10 mouse cellular contexts compared by ENCODE assay signal in genomic region chr11:63125832-63126456, GRCm38 (mm10). TPM values are rescaled to one million over a fixed set of nuclear protein-coding genes. Genes with fewer than 3 reads are reported as not detected.
A peak's percentile ranks its signal among the peaks of the same experiment; 100 is the strongest.
DNase-seq lines count a peak whose midpoint lies in the region; ATAC-seq and TF ChIP-seq lines count a peak whose summit lies in the region.
"Had no signal": no experiment of that assay in that cellular context is flagged by ENCODE, and none has a peak within 500 bp of the region (broad histone marks: within the 10 kb centered on the region; RNA-seq: fewer than 3 reads in every experiment).

No protein-coding gene starts in this region.

- no peak overlapping the region for H3K4me2 ChIP-seq in lung, embryonic 14.5 days
- no peak overlapping the region for H3K4me2 ChIP-seq in heart, embryonic 13.5 days

- 48% methylated on average over 5 of the region's 5 CpGs for WGBS in lung, embryonic 14.5 days
- 36% methylated on average over 5 of the region's 5 CpGs for WGBS in heart, embryonic 13.5 days

- peak overlapping the region; percentile 37; the same call in 1 of the 2 replicates for H3K27ac ChIP-seq in lung, embryonic 14.5 days (ENCODE audit: low read depth)
- H3K27ac ChIP-seq in heart, embryonic 13.5 days (replicated peaks) = peak overlapping the region; percentile 26

- H3K4me3 ChIP-seq in lung, embryonic 14.5 days (ENCODE audit: low read depth, low read length) = no peak overlapping the region
- H3K4me3 ChIP-seq in heart, embryonic 13.5 days = no peak overlapping the region

- TF ChIP-seq CTCF in lung, embryonic 14.5 days (IDR thresholded peaks at IDR 0.05; ENCODE audit: low read depth) = no peak

- peaks cover 5% of the 10 kb centered on the region; the same call in 1 of the 2 replicates for H3K27me3 ChIP-seq in lung, embryonic 14.5 days (ENCODE audit: insufficient read depth, low read length)
- H3K27me3 ChIP-seq in heart, embryonic 13.5 days (replicated peaks) = peaks cover 17% of the 10 kb centered on the region; the same call in 1 of the 2 replicates

- H3K9ac ChIP-seq in lung, embryonic 14.5 days = no peak overlapping the region
- H3K9ac ChIP-seq in heart, embryonic 13.5 days = no peak overlapping the region

- DNase-seq in lung, embryonic 14.5 days = peak; percentile 62
- DNase-seq in lung, postnatal 36 days = no peak
- DNase-seq in gastrocnemius, adult 8-10 months (ENCODE audit: low spot score in 2 of 2) = peak; percentile 39 to 50
- DNase-seq in skeletal muscle tissue, adult 2 months (ENCODE audit: low read depth, low spot score) = peak; percentile 70
- no peak for DNase-seq in layer of hippocampus, postnatal 10 days (ENCODE audit: low spot score in 2 of 2)
- no peak for DNase-seq in cerebellum, adult 18-20 months
- DNase-seq in layer of hippocampus, adult 18-20 months (ENCODE audit: low spot score in 2 of 2) = no peak
- DNase-seq: adrenal gland, postnatal 10 days; cerebellum, adult 9-10 months had no signal

- no peaks in the 10 kb centered on the region for H3K9me3 ChIP-seq in lung, embryonic 14.5 days (ENCODE audit: low read depth, low read length)
- no peaks in the 10 kb centered on the region for H3K9me3 ChIP-seq in heart, embryonic 13.5 days

- peak; percentile 5; the same call in 1 of the 2 replicates for ATAC-seq in lung, embryonic 14.5 days (ENCODE audit: insufficient read depth)
- ATAC-seq in heart, embryonic 13.5 days (ENCODE audit: extremely low read depth, insufficient number of reproducible peaks, low FRiP score, low TSS enrichment) = no peak

- peaks cover 17% of the 10 kb centered on the region for H3K4me1 ChIP-seq in lung, embryonic 14.5 days (ENCODE audit: insufficient read depth)
- peaks cover 44% of the 10 kb centered on the region for H3K4me1 ChIP-seq in heart, embryonic 13.5 days

- H3K36me3 ChIP-seq in lung, embryonic 14.5 days (ENCODE audit: insufficient read depth) = no peaks in the 10 kb centered on the region
- no peaks in the 10 kb centered on the region for H3K36me3 ChIP-seq in heart, embryonic 13.5 days

RNA-seq across cellular contexts. Expression of gene Pmp22, which starts 2.8 kb away (rescaled TPM):
- polyA plus RNA-seq in lung, embryonic 14.5 days (2014; fragmentation: Nextera tagmentation; extraction: Ambion mirVana) = 223 and 230 TPM in 2 replicates
- 10 to 100 TPM; 12.7 to 25.4 (median 23.4) TPM for total RNA-seq in gastrocnemius, adult 8-10 months (2022)
- 74.1 and 78.4 TPM in 2 replicates for polyA plus RNA-seq in heart, embryonic 13.5 days (2015; fragmentation: Nextera tagmentation; extraction: Ambion mirVana)
- total RNA-seq in layer of hippocampus, postnatal 10 days (2021) = 10 to 100 TPM; 18.3 to 21.0 TPM
- 10 to 100 TPM; 29.1 to 30.5 TPM for total RNA-seq in layer of hippocampus, adult 18-20 months (2021)

Comparison
In these comparisons a context has a peak if more than half of its experiments do, and no peak if none do; other contexts are left out.
1. DNase-seq: peak in lung, embryonic 14.5 days (single experiment), gastrocnemius, adult 8-10 months (2 of 2) and skeletal muscle tissue, adult 2 months (single experiment); none in lung, postnatal 36 days (single experiment), layer of hippocampus, postnatal 10 days (0 of 2), cerebellum, adult 18-20 months (0 of 2) and layer of hippocampus, adult 18-20 months (0 of 2).